Mouse (Mus musculus) limb, embryonic 14.5 days (tissue): ENCODE results near the gene Lhx9. TPM values are rescaled to one million over a fixed set of nuclear protein-coding genes. Genes with fewer than 3 reads are reported as not detected.

ENCODE experiments used
- ATAC-seq: fragments of 200-750 bp; cut with Nextera tagmentation; 2 replicates; pipeline ENCODE4 v1.8.0; 2017; ENCODE audit warnings: low read depth, moderate number of reproducible peaks, moderate TSS enrichment; ENCODE audit not compliant: low FRiP score
- DNase-seq: peaks from one replicate; pipeline ENCODE4 v3.0.0-alpha.2; 2015; ENCODE audit warnings: low spot score
- H3K27ac ChIP-seq: fragments of 300-500 bp; sonication (generic); replicated peaks from 2 replicates; pipeline ENCODE4 v1.5.1; 2014; ENCODE audit warnings: low read depth, mild to moderate bottlenecking, low read length, moderate library complexity, mixed read lengths
- H3K27me3 ChIP-seq: fragments of 300-500 bp; sonication (generic); 2 replicates; pipeline ENCODE4 v1.6.1; 2014; ENCODE audit warnings: low read length, mixed read lengths; ENCODE audit not compliant: control insufficient read depth, insufficient read depth
- H3K36me3 ChIP-seq: fragments of 300-500 bp; sonication (generic); 2 replicates; pipeline ENCODE4 v1.6.1; 2014; ENCODE audit warnings: mild to moderate bottlenecking, low read length, moderate library complexity, mixed read lengths; ENCODE audit not compliant: control insufficient read depth, insufficient read depth
- H3K4me1 ChIP-seq: fragments of 300-500 bp; sonication (generic); 2 replicates; pipeline ENCODE4 v1.6.1; 2014; ENCODE audit warnings: antibody characterized with exemption, low read length, mixed read lengths; ENCODE audit not compliant: control insufficient read depth, insufficient read depth
- H3K4me2 ChIP-seq: fragments of 300-500 bp; sonication (generic); replicated peaks from 2 replicates; pipeline ENCODE4 v1.6.1; 2014; ENCODE audit warnings: low read depth, mild to moderate bottlenecking, low read length, moderate library complexity; ENCODE audit not compliant: severe bottlenecking
- H3K4me3 ChIP-seq: fragments of 300-500 bp; sonication (generic); replicated peaks from 2 replicates; pipeline ENCODE4 v1.5.1; 2014; ENCODE audit warnings: low read length
- H3K9ac ChIP-seq: fragments of 300-500 bp; sonication (generic); 2 replicates; pipeline ENCODE4 v1.6.1; 2014; ENCODE audit warnings: mild to moderate bottlenecking, low read depth, low read length, moderate library complexity; ENCODE audit not compliant: severe bottlenecking
- H3K9me3 ChIP-seq: fragments of 300-500 bp; sonication (generic); 2 replicates; pipeline ENCODE4 v1.6.1; 2016; ENCODE audit warnings: low read length; ENCODE audit not compliant: control insufficient read depth
- POLR2A ChIP-seq: fragments of 200-500 bp; IDR thresholded peaks from 2 replicates; pipeline ENCODE4 v1.8.0; 2012; ENCODE audit warnings: inconsistent platforms, mild to moderate bottlenecking, moderate library complexity, borderline replicate concordance; ENCODE audit not compliant: insufficient read depth, insufficient read length; ENCODE audit errors: extremely low read depth
- WGBS: fragments of 180-500 bp; shearing (Covaris S2); extraction: QIAGEN DNeasy Blood & Tissue Kit; methylation state at CpG from one replicate; pipeline ENCODE4 v1.1.7; 2014; 5-methylcytosine and 5-hydroxymethylcytosine counted together
- polyA plus RNA-seq, 2 experiments: library from polyadenylated mRNA; depleted of rRNA in 1 of 2; stranded (reverse) in 1 of 2; unstranded in 1 of 2; fragments of >200 nt; fragmentation: Nextera tagmentation in 1 of 2; extraction: Ambion mirVana in 1 of 2; gene quantifications; 2 replicates each; pipeline versions ENCODE4 v1.2.1 to v1.2.3; 2012 to 2014

Gene Lhx9
- 15.4 and 24.2 TPM in 2 replicates for polyA plus RNA-seq (2012; rRNA removed)
- polyA plus RNA-seq (2014; fragmentation: Nextera tagmentation; extraction: Ambion mirVana) = 11.9 and 14.8 TPM in 2 replicates

DNA sequence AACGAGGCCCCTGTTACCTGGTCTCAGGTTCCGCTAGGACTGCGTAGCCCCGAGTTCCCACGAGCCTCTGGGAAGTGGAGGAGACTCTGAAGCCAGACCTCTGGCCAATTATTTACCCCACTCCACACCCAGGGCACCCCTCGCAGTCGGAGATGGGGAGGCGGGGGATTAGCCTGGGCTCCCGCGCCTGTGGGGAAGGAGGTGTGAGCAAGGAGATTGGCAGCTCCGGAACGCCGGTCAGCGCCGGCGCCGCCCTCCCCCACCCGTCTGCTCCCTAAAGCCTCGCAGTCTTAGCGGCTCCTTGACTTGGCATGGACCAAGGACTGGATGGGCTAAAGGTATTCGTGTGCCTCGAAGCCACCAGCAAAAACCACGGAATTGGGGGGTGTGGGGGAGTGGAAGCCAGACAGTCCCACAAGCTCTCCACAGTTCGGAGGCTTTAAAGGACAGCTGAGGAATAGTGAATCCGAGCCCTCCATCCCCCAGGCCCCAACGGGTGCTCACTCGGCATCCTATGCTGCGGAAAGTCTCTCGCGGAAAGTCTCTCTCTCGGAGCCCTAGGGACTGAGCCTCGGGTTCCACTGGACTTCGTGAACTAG is at the start of gene Lhx9:
Lhx9 (minus strand) TSS at position 67 of the 599 bp plus-strand sequence.
- TF ChIP-seq POLR2A = no peak
- Histone ChIP-seq H3K9ac (peak within 1 kb of the TSS; percentile 40; the same call in 1 of the 2 replicates), H3K4me1 (peaks cover 18% of the 10 kb centered on the region), H3K9me3 (no peaks in the 10 kb centered on the region), H3K4me2 (peak within 1 kb of the TSS; percentile 73), H3K27ac (no peak within 1 kb of the TSS; the same call in 1 of the 2 replicates), H3K27me3 (peaks cover 42% of the 10 kb centered on the region), H3K36me3 (0 out of 2 replicates have a peak, but pooled peaks cover 7% of the 10 kb centered on the region), H3K4me3 (peak within 1 kb of the TSS; percentile 42)
- ATAC-seq (peak; percentile 51), DNase-seq (peak; percentile 13)
- under 1% methylated on average over 33 of the region's 33 CpGs for WGBS

DNA sequence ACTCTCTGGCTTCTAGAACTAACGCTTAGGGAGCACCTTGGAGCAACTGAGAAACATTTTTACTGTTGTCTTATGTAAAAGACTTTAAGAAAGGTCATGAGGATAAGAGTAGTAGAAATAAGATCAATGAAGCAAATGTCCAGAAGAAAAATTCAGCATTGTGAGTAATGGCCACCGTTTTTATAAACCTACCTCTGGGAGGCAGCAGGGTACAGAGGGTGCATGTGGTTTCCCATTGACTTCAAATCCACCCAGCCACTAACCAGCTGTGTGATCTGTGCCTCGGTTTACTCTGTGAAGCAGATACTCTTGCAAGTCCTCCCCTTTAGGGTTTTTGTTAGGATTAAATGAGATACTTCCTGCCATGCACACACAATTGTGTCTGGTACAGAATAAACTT is 47.7 kb upstream of the Lhx9 start:
- no peak for ATAC-seq
- no peak overlapping the region for H3K4me2 ChIP-seq
- no peak for DNase-seq
- H3K36me3 ChIP-seq = no peaks in the 10 kb centered on the region
- H3K4me3 ChIP-seq = no peak overlapping the region
- H3K27ac ChIP-seq = no peak overlapping the region
- H3K4me1 ChIP-seq = no peaks in the 10 kb centered on the region
- H3K9me3 ChIP-seq = no peaks in the 10 kb centered on the region
- WGBS = 86% methylated on average over 3 of the region's 3 CpGs
- TF ChIP-seq POLR2A = no peak
- no peak overlapping the region for H3K9ac ChIP-seq
- no peaks in the 10 kb centered on the region for H3K27me3 ChIP-seq

DNA sequence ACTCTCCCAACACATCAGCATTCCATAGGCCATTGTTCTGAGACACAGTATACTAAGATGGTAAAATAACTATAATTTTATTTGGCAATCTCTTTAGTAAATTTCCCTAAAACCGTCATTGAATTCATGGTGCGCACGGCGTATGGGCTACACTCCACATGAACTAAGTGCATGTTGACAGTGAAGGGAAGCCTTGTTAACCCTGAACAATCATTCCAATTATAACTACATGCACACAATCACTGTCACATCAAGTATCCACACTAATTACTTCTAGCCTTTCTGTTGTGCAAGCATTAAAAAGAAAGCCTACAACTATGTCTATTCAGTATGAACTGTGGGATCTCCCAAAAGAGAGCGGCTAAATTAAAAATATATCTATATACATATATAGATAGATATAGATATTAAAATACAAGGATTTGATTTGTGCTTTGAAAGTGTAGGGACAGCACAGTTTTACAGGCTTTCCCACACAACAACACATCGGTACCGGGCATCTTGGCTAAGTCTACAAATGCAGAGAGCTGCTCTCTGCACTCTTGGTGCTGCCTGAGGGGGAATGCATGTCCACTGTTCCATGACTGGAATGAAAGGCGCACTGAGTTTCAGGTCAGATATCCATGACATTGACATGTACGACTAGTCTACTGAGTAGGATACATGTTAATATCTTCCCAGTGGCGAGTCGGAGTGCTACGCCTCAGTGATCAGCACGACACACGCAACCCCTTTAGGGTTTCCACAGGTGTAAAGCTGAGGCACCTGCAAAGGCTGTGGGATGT is 29.3 kb upstream of the Lhx9 start:
- H3K4me1 ChIP-seq = 0 out of 2 replicates have a peak, but pooled peaks cover 4% of the 10 kb centered on the region
- H3K4me3 ChIP-seq = no peak overlapping the region
- H3K36me3 ChIP-seq = no peaks in the 10 kb centered on the region
- no peaks in the 10 kb centered on the region for H3K27me3 ChIP-seq
- H3K27ac ChIP-seq = no peak overlapping the region
- TF ChIP-seq POLR2A = no peak
- no peak overlapping the region for H3K9ac ChIP-seq
- no peak overlapping the region for H3K4me2 ChIP-seq
- ATAC-seq (no peak), DNase-seq (no peak)
- 93% methylated on average over 14 of the region's 14 CpGs for WGBS
- H3K9me3 ChIP-seq = no peaks in the 10 kb centered on the region

DNA sequence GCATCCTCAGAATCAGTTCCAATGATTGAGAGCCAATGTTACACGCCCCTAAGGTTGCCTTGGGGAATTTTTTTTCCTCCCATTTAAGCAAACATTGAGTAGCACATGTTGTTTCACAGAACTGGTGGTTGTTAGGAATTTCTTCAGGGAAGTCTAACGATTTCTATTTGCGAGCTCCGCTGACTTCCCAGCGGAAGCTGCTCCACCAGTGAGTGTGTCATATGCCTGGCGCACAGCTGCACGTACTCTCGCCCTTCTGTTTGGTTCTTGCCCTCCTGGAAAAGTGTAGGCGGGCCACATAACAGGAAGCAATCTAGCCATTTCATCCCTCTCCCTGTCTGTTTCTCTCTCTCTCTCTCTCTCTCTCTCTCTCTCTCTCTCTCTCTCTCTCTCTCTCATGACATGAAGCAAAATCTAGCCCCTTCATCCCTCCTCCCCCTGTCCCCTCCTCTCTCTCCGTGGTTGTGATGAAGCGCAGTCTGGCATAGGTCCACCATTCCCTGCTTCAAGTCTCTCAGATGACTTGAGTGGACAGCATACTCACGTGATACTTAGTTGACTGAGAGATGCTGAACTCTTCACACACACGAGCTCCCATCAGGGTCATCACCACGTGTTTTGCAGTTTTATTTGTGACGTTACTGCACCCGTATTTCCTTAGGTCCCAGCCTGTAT is 28.1 kb upstream of the Lhx9 start:
- Histone ChIP-seq H3K4me3 (peak overlapping the region; percentile 26), H3K27me3 (no peaks in the 10 kb centered on the region), H3K9ac (peak overlapping the region; percentile 28; the same call in 1 of the 2 replicates), H3K4me1 (0 out of 2 replicates have a peak, but pooled peaks cover 4% of the 10 kb centered on the region), H3K9me3 (no peaks in the 10 kb centered on the region), H3K4me2 (peak overlapping the region; percentile 54), H3K36me3 (no peaks in the 10 kb centered on the region), H3K27ac (no peak overlapping the region)
- no peak for TF ChIP-seq POLR2A
- ATAC-seq (no peak), DNase-seq (no peak)
- WGBS = 34% methylated on average over 16 of the region's 16 CpGs
